Mouse (Mus musculus) heart, postnatal 36 days (tissue): ENCODE results near the gene Bbs4. TPM values are rescaled to one million over a fixed set of nuclear protein-coding genes. Genes with fewer than 3 reads are reported as not detected.

Experiments
- total RNA-seq, 2 experiments: library from RNA; stranded (reverse); gene quantifications; 2 replicates each; pipeline ENCODE4 v1.2.3; 2021

Bbs4 gene
- total RNA-seq, 2 experiments from 2014 or later = 2.6 to 3.2 TPM

Other genes starting within 250 kb of the Bbs4 start
- gene Adpgk, start 62.0 kb downstream of the Bbs4 start, total RNA-seq = 1 to 10 TPM; 7.3 to 8.5 TPM
- gene Arih1, start 133.1 kb upstream of the Bbs4 start, total RNA-seq = 10 to 100 TPM; 77.6 to 83.7 TPM
- gene Hexa, start 186.0 kb upstream of the Bbs4 start, total RNA-seq = 10 to 100 TPM; 43.9 to 47.0 TPM
- gene Tmem202, start 186.3 kb upstream of the Bbs4 start, total RNA-seq = under 1 TPM; 0.28 to 0.57 TPM
- not detected for gene Celf6, start 224.4 kb upstream of the Bbs4 start, total RNA-seq